Mouse (Mus musculus) stomach, embryonic 14.5 days (tissue): ENCODE measurements around the gene Slfn9. TPM values are rescaled to one million over a fixed set of nuclear protein-coding genes. Genes with fewer than 3 reads are reported as not detected.
A peak's percentile ranks its signal among the peaks of the same experiment; 100 is the strongest.

Experiments used
- ATAC-seq: fragments of 200-750 bp; cut with Nextera tagmentation; 2 replicates; pipeline ENCODE4 v1.8.0; 2017; ENCODE audit warnings: low read depth, moderate TSS enrichment; ENCODE audit not compliant: insufficient number of reproducible peaks, insufficient read depth, low FRiP score
- H3K27ac ChIP-seq: fragments of 300-500 bp; sonication (generic); 2 replicates; pipeline ENCODE4 v1.5.1; 2014; ENCODE audit warnings: mild to moderate bottlenecking, low read length, moderate library complexity, mixed read lengths
- H3K27me3 ChIP-seq: fragments of 300-500 bp; sonication (generic); 2 replicates; pipeline ENCODE4 v1.6.1; 2014; ENCODE audit warnings: low read length, control low read depth, mixed read lengths; ENCODE audit not compliant: control insufficient read depth, insufficient read depth
- H3K36me3 ChIP-seq: fragments of 300-500 bp; sonication (generic); 2 replicates; pipeline ENCODE4 v1.6.1; 2014; ENCODE audit warnings: mild to moderate bottlenecking, control low read depth, low read length, moderate library complexity, mixed read lengths; ENCODE audit not compliant: control insufficient read depth, insufficient read depth
- H3K4me1 ChIP-seq: fragments of 300-500 bp; sonication (generic); 2 replicates; pipeline ENCODE4 v1.6.1; 2014; ENCODE audit warnings: low read length, control low read depth, mixed read lengths; ENCODE audit not compliant: control insufficient read depth, insufficient read depth
- H3K4me2 ChIP-seq: fragments of 300-500 bp; sonication (generic); replicated peaks from 2 replicates; pipeline ENCODE4 v1.6.1; 2014; ENCODE audit warnings: low read depth, low read length, control low read depth
- H3K4me3 ChIP-seq: fragments of 300-500 bp; sonication (generic); 2 replicates; pipeline ENCODE4 v1.5.1; 2014; ENCODE audit warnings: low read depth, low read length, control low read depth
- H3K9ac ChIP-seq: fragments of 300-500 bp; sonication (generic); replicated peaks from 2 replicates; pipeline ENCODE4 v1.6.1; 2014; ENCODE audit warnings: low read depth, mild to moderate bottlenecking, control low read depth, low read length, moderate library complexity, mixed read lengths
- H3K9me3 ChIP-seq: fragments of 300-500 bp; sonication (generic); 2 replicates; pipeline ENCODE4 v1.6.1; 2016; ENCODE audit warnings: low read depth, low read length, control low read depth; ENCODE audit not compliant: control insufficient read depth
- WGBS: fragments of 180-500 bp; shearing (Covaris S2); extraction: QIAGEN DNeasy Blood & Tissue Kit; methylation state at CpG from one replicate; pipeline ENCODE4 v1.1.7; 2014; 5-methylcytosine and 5-hydroxymethylcytosine counted together
- polyA plus RNA-seq: library from polyadenylated mRNA; unstranded; fragments of >200 nt; fragmentation: Nextera tagmentation; extraction: Ambion mirVana; gene quantifications from 2 replicates; pipeline ENCODE4 v1.2.1, GENCODE M21; 2014

Gene Slfn9
- polyA plus RNA-seq, 1 experiment from 2014 or later: 30.6 TPM

DNA sequence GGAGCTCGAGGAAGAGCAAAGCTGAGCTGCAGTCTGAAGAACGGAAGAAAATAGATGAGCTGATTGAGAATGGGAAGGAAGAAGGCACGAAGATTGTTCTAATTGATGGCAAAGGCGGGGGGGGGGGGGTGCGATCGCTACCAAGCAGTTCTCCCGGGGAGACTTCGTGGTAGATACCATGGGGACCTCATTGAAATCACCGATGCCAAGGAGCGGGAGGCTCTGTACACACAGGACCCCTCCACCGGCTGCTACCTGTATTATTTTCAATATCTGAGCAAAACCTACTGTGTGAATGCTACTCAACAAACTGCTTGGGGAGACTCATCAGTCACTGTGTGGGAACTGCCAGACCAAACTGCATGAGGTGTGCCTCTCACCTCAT, 20.0 kb downstream of the Slfn9 start:
- Histone ChIP-seq H3K27me3 (no peaks in the 10 kb centered on the region), H3K36me3 (no peaks in the 10 kb centered on the region), H3K27ac (no peak overlapping the region), H3K9ac (no peak overlapping the region), H3K4me3 (0 out of 2 replicates have a peak overlapping the region, but pooled peaks have one; percentile 11), H3K4me1 (no peaks in the 10 kb centered on the region; the same call in 1 of the 2 replicates), H3K4me2 (peak overlapping the region; percentile 40; the same call in 1 of the 2 replicates), H3K9me3 (no peaks in the 10 kb centered on the region)
- ATAC-seq: no peak
- 71% methylated on average over 9 of the region's 11 CpGs for WGBS

DNA sequence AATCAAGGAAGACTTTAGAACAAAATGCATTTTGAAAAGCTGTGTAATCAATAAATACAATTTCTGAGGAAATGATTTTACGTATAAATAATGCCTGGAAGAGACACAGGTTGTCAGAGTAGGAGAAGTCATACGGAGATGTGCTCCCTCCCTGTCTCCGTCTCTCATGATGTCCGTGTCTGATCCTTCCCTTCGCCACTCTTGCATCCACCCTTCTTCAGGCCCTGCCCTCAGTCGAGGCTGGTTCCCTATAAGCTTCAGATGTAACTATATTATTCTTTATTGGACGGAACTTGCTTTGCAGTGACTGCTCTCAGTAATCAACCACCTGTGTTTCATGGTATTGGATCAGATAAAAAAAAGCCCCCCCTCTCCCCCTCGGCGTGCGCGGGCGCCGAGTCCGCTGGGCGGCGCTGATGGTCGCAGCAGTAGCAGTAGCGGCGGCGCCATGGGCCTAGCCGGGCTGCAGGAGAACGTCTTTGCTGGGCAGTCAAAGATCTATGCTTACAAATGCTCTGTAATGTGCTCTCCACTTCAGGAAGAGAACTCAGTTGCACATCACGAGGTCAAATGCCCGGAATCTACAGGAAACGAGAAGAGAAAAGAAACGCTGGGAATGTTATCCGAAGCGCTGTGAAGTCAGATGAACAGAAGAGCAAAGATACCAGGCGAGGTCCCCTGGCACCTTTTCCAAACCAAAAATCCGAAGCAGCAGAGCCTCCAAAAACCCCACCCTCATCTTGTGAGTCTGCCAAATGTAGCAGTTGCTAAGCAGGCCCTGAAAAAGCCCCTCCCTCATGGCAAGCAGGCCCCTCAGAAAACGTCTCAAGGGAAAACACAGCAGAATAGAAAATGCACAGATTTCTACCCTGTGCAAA, 20.7 kb downstream of the Slfn9 start:
- H3K4me3 ChIP-seq: 0 out of 2 replicates have a peak overlapping the region, but pooled peaks have one; percentile 11
- no peak overlapping the region for H3K9ac ChIP-seq
- peak overlapping the region; percentile 40 for H3K4me2 ChIP-seq
- H3K27me3 ChIP-seq: no peaks in the 10 kb centered on the region
- WGBS: 7% methylated on average over 31 of the region's 31 CpGs
- ATAC-seq: no peak
- H3K4me1 ChIP-seq: no peaks in the 10 kb centered on the region; the same call in 1 of the 2 replicates
- H3K9me3 ChIP-seq: no peaks in the 10 kb centered on the region
- no peaks in the 10 kb centered on the region for H3K36me3 ChIP-seq
- H3K27ac ChIP-seq: no peak overlapping the region; the same call in 1 of the 2 replicates

DNA sequence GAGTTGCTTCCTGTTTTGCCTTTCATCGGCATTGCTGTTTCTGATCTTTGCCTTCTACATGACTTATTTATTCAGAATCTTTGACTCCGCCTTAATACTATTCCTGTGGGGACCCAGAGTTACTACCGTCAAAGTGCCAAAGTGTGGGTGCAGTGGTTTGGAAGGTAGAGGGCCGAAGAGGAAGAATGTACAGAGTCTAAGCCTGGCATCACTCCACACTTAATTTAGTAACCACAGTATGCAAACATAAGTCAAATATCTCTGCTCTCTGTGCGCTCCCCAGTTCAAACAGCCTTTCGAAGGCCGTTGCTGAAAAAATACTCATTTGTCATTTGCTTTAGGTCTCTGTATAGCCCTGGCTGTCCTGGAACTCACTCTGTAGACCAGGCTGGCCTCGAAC, 29.4 kb downstream of the Slfn9 start:
- Histone ChIP-seq H3K4me1 (no peaks in the 10 kb centered on the region), H3K9me3 (no peaks in the 10 kb centered on the region), H3K9ac (no peak overlapping the region), H3K27ac (no peak overlapping the region), H3K4me3 (no peak overlapping the region), H3K27me3 (no peaks in the 10 kb centered on the region), H3K4me2 (no peak overlapping the region), H3K36me3 (no peaks in the 10 kb centered on the region)
- WGBS: 77% methylated on average over 8 of the region's 8 CpGs
- no peak for ATAC-seq

DNA sequence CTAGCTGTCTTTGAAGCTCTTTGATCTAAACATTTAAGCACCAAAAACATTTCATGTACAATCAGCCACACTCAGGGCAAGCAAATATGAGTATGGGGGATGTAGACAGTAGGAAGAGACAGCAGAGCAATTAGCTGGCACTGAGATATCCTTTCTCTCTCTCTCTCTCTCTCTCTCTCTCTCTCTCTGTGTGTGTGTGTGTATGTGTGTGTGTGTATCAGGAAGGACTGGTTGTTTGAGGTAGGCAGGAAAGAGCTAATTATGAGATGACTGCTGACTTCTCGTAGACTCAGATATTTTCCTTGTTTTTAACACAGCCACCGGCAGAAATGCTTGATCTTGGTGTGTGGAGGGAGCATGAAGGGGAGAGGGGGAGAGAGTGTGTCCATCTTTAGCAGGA, 29.9 kb downstream of the Slfn9 start:
- no peaks in the 10 kb centered on the region for H3K27me3 ChIP-seq
- WGBS: 65% methylated on average over 2 of the region's 2 CpGs
- no peak for ATAC-seq

DNA sequence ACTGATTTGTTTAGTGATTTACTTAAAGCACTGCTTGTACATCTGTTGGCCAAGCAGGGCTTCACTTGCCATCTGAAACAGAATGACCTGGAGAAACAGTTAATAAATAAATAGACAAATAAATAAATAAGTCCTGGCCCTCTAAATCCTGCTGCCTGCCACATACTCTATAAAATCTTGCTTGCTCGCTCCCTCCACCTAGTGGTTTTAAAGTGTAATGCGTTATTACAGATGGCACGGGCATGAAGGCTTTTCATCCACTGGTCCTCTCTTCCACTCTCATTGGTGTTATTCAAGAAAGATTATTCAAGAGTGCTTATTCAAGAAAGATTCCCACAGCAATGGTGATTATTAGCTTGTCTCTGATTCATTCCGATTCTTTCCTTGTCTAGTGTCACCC, 32.0 kb downstream of the Slfn9 start:
- H3K27ac ChIP-seq: no peak overlapping the region
- 17% methylated on average over 4 of the region's 4 CpGs for WGBS
- H3K27me3 ChIP-seq: no peaks in the 10 kb centered on the region
- H3K9ac ChIP-seq: no peak overlapping the region
- no peaks in the 10 kb centered on the region for H3K36me3 ChIP-seq
- H3K4me1 ChIP-seq: no peaks in the 10 kb centered on the region
- no peaks in the 10 kb centered on the region for H3K9me3 ChIP-seq
- ATAC-seq: no peak
- H3K4me2 ChIP-seq: no peak overlapping the region
- H3K4me3 ChIP-seq: no peak overlapping the region

More for the DNA sequence above, 29.9 kb downstream of the Slfn9 start:
- H3K36me3 ChIP-seq: no peaks in the 10 kb centered on the region
- no peaks in the 10 kb centered on the region for H3K9me3 ChIP-seq
- H3K27ac ChIP-seq: no peak overlapping the region
- H3K4me2 ChIP-seq: no peak overlapping the region
- no peak overlapping the region for H3K9ac ChIP-seq
- no peaks in the 10 kb centered on the region for H3K4me1 ChIP-seq
- H3K4me3 ChIP-seq: no peak overlapping the region

DNA sequence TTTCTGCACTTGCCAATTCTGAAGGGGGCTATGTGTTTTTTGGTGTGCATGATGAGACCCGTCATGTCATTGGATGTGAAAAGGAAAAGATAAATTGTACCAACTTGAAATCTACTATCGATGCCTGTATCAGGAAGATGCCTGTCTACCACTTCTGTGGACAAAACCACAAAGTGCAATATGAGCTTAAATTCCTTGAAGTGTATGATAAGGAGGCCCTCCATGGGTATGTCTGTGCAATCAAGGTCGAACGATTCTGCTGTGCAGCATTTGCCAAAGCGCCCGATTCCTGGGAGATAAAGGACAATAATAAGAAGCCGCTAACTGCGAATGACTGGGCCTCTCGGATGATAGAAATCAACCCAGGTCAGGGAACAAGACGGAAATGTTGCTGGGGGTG, 34.7 kb downstream of the Slfn9 start:
- Histone ChIP-seq H3K4me1 (no peaks in the 10 kb centered on the region), H3K4me2 (no peak overlapping the region), H3K36me3 (no peaks in the 10 kb centered on the region), H3K9ac (no peak overlapping the region), H3K27me3 (peaks cover 6% of the 10 kb centered on the region; the same call in 1 of the 2 replicates), H3K9me3 (no peaks in the 10 kb centered on the region), H3K4me3 (no peak overlapping the region), H3K27ac (no peak overlapping the region)
- ATAC-seq: no peak
- 69% methylated on average over 10 of the region's 10 CpGs for WGBS

DNA sequence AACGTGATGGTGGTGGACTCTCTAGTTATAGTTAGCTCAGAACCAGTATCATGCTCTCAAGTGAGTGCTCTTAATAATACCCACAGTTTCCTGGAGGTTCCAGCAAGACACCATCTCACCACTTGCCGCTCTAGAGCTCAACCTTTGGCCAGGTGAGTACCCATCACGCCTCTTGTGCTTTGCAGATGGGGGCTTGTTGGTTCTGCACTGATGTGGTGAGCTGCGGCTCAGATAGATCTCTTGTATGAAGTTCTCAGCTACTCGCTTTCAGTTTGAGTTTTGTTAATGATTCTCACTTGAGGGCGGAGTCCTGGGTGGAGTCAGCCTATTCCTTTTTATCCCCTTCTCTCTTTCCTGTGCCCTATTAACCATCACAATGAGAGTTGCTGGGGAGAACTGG, 37.0 kb downstream of the Slfn9 start:
- no peak overlapping the region for H3K9ac ChIP-seq
- 75% methylated on average over 6 of the region's 6 CpGs for WGBS
- peaks cover 18% of the 10 kb centered on the region for H3K27me3 ChIP-seq
- H3K36me3 ChIP-seq: no peaks in the 10 kb centered on the region
- no peak overlapping the region for H3K4me2 ChIP-seq
- no peaks in the 10 kb centered on the region for H3K9me3 ChIP-seq
- H3K27ac ChIP-seq: no peak overlapping the region
- no peaks in the 10 kb centered on the region for H3K4me1 ChIP-seq
- no peak overlapping the region for H3K4me3 ChIP-seq
- no peak for ATAC-seq

DNA sequence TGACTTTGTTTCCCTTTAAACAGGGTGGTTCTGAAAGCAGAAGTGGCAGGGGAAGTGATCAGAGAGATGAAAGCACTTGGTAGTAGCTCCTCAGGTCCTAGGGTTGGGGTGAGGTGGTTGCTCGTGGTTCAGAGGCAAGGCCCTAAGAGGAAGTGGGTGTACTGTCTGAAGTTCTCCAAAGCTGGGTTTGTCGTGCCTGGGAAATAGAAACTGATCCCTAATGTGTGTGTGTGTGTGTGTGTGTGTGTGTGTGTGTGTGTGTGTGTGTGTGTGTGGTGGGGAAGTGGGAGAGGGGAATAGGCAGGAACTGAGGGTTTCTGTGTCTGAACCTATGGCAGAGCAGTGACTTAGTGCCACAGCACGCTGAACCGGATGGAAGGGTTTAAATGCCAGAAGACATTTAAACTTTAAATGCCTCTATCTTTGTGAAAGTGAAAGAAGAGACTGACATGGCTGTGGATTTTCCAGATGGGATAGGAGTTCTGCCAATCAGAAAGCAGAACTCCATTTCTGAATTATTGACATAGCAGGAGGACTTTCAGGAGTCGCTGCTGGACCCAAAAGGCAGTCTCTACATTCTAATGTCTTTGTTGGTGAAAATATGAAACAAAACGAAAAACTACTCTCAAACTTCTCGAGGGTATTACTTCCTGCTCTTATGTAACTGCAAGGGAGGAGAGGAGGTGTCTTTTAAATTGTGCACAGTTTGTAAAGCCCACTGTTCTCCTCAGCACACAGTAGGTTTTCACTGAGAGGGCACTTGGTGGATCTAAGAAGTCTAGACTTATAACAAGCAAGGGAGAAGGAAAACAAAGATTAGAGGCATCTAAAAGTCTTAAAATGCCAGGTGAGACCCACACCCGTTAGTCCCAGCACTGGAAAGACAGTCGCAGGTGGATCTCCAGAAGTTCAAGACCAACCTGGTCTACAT, 38.8 kb downstream of the Slfn9 start:
- H3K4me1 ChIP-seq: no peaks in the 10 kb centered on the region
- no peaks in the 10 kb centered on the region for H3K9me3 ChIP-seq
- H3K4me3 ChIP-seq: no peak overlapping the region
- ATAC-seq: no peak
- H3K27ac ChIP-seq: no peak overlapping the region
- WGBS: 61% methylated on average over 9 of the region's 9 CpGs
- H3K9ac ChIP-seq: no peak overlapping the region
- peaks cover 18% of the 10 kb centered on the region for H3K27me3 ChIP-seq
- no peak overlapping the region for H3K4me2 ChIP-seq
- no peaks in the 10 kb centered on the region for H3K36me3 ChIP-seq
